Mouse (Mus musculus) layer of hippocampus, adult 9-10 months (tissue): Measurements from ENCODE around the gene Ndufa13.

ENCODE experiments used
- DNase-seq: peaks from one replicate; pipeline ENCODE4 v3.0.0; 2022; ENCODE audit warnings: low spot score

The Ndufa13 gene

GRCm38 (mm10) chr8:69907106-69907505 is 4.7 kb upstream of the Ndufa13 start:
- no peak for DNase-seq

GRCm38 (mm10) chr8:69906260-69906659 is 3.9 kb upstream of the Ndufa13 start:
- no peak for DNase-seq

GRCm38 (mm10) chr8:69904096-69904495 is 1.7 kb upstream of the Ndufa13 start:
- no peak for DNase-seq

- DNase-seq: peak; percentile 97
Observed at GRCm38 (mm10) chr8:69903063-69903542, 745 bp upstream of the Ndufa13 start.

GRCm38 (mm10) chr8:69901484-69902162 is 735 bp downstream of the Ndufa13 start:
- peak; percentile 95 for DNase-seq

GRCm38 (mm10) chr8:69900895-69901451 is 1.4 kb downstream of the Ndufa13 start:
- no peak for DNase-seq

GRCm38 (mm10) chr8:69899876-69900275 is 2.5 kb downstream of the Ndufa13 start:
- no peak for DNase-seq

- no peak for DNase-seq
Observed at GRCm38 (mm10) chr8:69897857-69898256, 4.5 kb downstream of the Ndufa13 start.

GRCm38 (mm10) chr8:69895772-69896451 is 6.4 kb downstream of the Ndufa13 start:
- DNase-seq: no peak

- DNase-seq: no peak
Observed at GRCm38 (mm10) chr8:69894836-69895332, 7.5 kb downstream of the Ndufa13 start.

- no peak for DNase-seq
Observed at GRCm38 (mm10) chr8:69893863-69894262, 8.5 kb downstream of the Ndufa13 start.

- DNase-seq: no peak
Observed at GRCm38 (mm10) chr8:69890813-69891241, 11.5 kb downstream of the Ndufa13 start.

GRCm38 (mm10) chr8:69888902-69889301 is 13.5 kb downstream of the Ndufa13 start:
- DNase-seq: no peak

- no peak for DNase-seq
Observed at GRCm38 (mm10) chr8:69888244-69888866, 14.0 kb downstream of the Ndufa13 start.

- DNase-seq: no peak
Observed at GRCm38 (mm10) chr8:69887289-69888243, 14.8 kb downstream of the Ndufa13 start, which contains the start of gene Cilp2. Gene Cilp2 (minus strand): TSS chr8:69887687.

- DNase-seq: no peak
Observed at GRCm38 (mm10) chr8:69884141-69884540, 18.2 kb downstream of the Ndufa13 start.

- no peak for DNase-seq
Observed at GRCm38 (mm10) chr8:69882833-69883600, 19.3 kb downstream of the Ndufa13 start.

GRCm38 (mm10) chr8:69882021-69882756 is 20.2 kb downstream of the Ndufa13 start:
- DNase-seq: no peak

GRCm38 (mm10) chr8:69881261-69881865 is 21.0 kb downstream of the Ndufa13 start:
- DNase-seq: no peak
